Mouse (Mus musculus): ENCODE results near the gene Lpar4.

- TF ChIP-seq CTCF (IDR thresholded peaks at IDR 0.05; ENCODE audit: borderline replicate concordance, extremely low read depth, insufficient read depth, insufficient read length) (no peak), POLR2A (IDR thresholded peaks at IDR 0.05; ENCODE audit: borderline replicate concordance, extremely low read depth, insufficient read depth, insufficient read length, poor library complexity, severe bottlenecking) (no peak)
Observed at GRCm38 (mm10) chrX:106964326-106964725, 43.9 kb downstream of the Lpar4 start.
